Mouse (Mus musculus): Measurements from ENCODE around the gene Clic1.

DNA sequence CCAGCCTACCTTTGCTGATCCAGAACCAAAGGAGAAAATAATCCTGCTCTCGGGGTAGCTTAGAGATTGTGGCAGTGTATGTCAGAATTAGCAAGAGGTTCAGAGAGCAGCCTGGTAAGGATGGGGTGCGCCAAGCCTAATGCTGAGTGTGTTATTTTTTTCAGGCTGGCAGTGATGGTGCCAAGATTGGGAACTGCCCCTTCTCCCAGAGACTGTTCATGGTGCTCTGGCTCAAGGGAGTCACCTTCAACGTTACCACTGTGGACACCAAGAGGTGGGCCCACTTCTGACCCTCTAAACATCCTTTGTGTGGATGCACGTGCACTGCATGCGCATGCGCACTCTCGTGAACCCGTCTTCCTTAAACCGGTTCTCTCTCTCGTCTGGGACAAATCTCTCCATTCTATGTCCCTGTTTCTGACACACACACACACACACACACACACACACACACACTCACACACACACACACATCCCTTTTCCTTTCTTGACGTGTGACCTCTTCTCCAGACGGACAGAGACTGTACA lies 2.6 kb downstream of the Clic1 start:
- TF ChIP-seq CTCF (IDR thresholded peaks at IDR 0.05; ENCODE audit: low read depth) (no peak), EP300 (IDR thresholded peaks at IDR 0.05; ENCODE audit: low read depth) (no peak)

All from liver, postnatal 0 days (tissue).